Mouse (Mus musculus) frontal cortex, postnatal 14 days (tissue): ENCODE data around the gene Elavl2.

Source experiments
- DNase-seq, 2 experiments: peaks; one replicate each; pipeline ENCODE4 v3.0.0; 2022; ENCODE audit warnings: low spot score in 2 of 2

Gene Elavl2

DNA sequence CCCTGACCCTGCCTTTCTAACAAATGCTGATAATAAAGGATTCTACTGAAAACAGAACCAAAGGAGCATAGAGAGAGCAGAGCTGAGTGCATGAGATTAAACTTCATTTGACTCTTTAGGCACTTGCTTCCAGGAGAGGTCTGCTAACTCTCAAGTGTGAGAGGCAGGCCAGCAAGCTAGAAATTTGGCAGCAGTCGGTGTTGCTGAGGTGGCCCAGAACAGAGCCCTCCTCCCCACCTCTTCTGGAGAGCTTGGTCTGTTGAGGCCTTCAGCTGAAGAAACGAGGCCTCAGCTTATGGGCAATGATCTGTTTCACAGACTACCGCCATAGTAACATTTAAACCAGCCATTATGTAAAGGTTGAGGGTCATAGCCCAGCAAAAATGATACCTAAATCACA is 186.7 kb downstream of the Elavl2 start:
- DNase-seq, result no peak

DNA sequence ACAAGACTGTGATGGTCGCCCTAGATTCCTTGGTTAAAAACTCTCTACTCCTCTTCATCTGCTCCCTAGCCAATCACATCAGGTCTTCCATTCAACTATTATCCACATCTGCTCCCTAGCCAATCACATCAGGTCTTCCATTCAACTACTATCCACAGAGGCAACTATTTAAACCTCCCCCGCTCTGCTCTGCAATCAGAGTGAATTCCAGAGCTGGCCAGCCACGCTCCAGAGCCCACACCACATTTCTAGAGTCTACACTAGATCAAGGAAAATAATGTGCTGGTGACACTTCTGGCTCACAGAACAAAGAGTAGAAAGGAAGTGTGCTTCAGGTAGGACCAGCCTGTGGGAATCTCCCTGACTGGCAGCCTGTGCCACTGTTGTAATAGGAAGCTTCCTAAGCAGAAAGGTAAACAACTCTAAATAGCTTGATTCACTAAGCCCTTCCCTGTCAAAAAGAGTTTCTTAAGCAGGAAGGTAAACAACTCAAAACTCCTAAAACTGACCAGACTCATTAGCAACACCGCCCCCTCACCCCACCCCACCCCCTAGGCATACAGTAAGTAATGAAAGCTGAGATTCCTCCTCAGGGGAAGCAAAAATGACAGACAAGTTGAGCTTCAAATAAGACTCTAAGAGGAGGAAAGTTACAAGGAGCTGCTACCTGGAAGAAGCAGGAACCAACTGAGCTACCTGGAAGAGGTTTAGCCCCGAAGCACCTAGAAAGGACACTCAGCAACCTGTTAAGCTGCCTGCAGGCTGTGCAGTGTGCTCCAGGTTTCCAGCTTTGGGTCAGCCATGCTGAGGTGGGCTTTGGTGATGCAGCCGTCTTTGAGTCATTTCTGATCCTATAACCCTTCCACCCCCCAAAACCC is 191.9 kb downstream of the Elavl2 start:
- DNase-seq, result no peak
